Mouse (Mus musculus) adrenal gland, postnatal 25 days (tissue): Measurements from ENCODE around the gene App. TPM values are rescaled to one million over a fixed set of nuclear protein-coding genes. Genes with fewer than 3 reads are reported as not detected.

Experiments
- DNase-seq: peaks from one replicate; pipeline ENCODE4 v3.0.0; 2021; ENCODE audit warnings: mixed read lengths
- total RNA-seq: library from RNA; stranded (reverse); gene quantifications from 2 replicates; pipeline ENCODE4 v1.2.3, GENCODE M21; 2021

App gene
- total RNA-seq, 1 experiment from 2014 or later, result 357 TPM

- no peak for DNase-seq
Observed at GRCm38 (mm10) chr16:84971535-84972330, 201.8 kb downstream of the App start.

- no peak for DNase-seq
Observed at GRCm38 (mm10) chr16:84969026-84969425, 204.5 kb downstream of the App start.

GRCm38 (mm10) chr16:84966983-84967382, 206.6 kb downstream of the App start:
- no peak for DNase-seq

- no peak for DNase-seq
Observed at GRCm38 (mm10) chr16:84966096-84966495, 207.5 kb downstream of the App start.

GRCm38 (mm10) chr16:84963960-84964359, 209.6 kb downstream of the App start:
- DNase-seq, result no peak

GRCm38 (mm10) chr16:84963527-84963926, 210.0 kb downstream of the App start:
- no peak for DNase-seq

- DNase-seq, result no peak
Observed at GRCm38 (mm10) chr16:84957253-84957652, 216.3 kb downstream of the App start.

GRCm38 (mm10) chr16:84956690-84957089, 216.9 kb downstream of the App start:
- no peak for DNase-seq

GRCm38 (mm10) chr16:84955840-84956239, 217.7 kb downstream of the App start:
- no peak for DNase-seq

GRCm38 (mm10) chr16:84955204-84955839, 218.2 kb downstream of the App start:
- DNase-seq, result peak; percentile 84

GRCm38 (mm10) chr16:84931024-84931423, 242.5 kb downstream of the App start:
- no peak for DNase-seq

- DNase-seq, result no peak
Observed at GRCm38 (mm10) chr16:84927827-84928226, 245.7 kb downstream of the App start.

- no peak for DNase-seq
Observed at GRCm38 (mm10) chr16:84919649-84920308, 253.8 kb downstream of the App start.

GRCm38 (mm10) chr16:84919087-84919486, 254.5 kb downstream of the App start:
- no peak for DNase-seq

GRCm38 (mm10) chr16:84916772-84917171, 256.8 kb downstream of the App start:
- no peak for DNase-seq

- no peak for DNase-seq
Observed at GRCm38 (mm10) chr16:84911477-84912165, 261.9 kb downstream of the App start.

- DNase-seq, result no peak
Observed at GRCm38 (mm10) chr16:84902995-84903394, 270.6 kb downstream of the App start.
